8 mouse cellular contexts compared by ENCODE assay signal in genomic region chr6:22356086-22356507, GRCm38 (mm10). TPM values are rescaled to one million over a fixed set of nuclear protein-coding genes. Genes with fewer than 3 reads are reported as not detected.
DNase-seq lines count a peak whose midpoint lies in the region; ATAC-seq and TF ChIP-seq lines count a peak whose summit lies in the region.

Gene Fam3c (minus strand): TSS chr6:22356243.

- H3K4me2 ChIP-seq in lung, embryonic 16.5 days (ENCODE audit: low read depth, low read length) = peak within 1 kb of the TSS; percentile 73

- under 1% methylated on average over 37 of the region's 38 CpGs for WGBS in cerebellum, adult 2 months
- under 1% methylated on average over 37 of the region's 38 CpGs for whole genome bisulfite sequencing in lung, embryonic 16.5 days

- H3K36me3 ChIP-seq in G1E (replicated peaks) = peaks cover 2% of the 10 kb centered on the region
- H3K36me3 ChIP-seq in lung, embryonic 16.5 days (ENCODE audit: control insufficient read depth, insufficient read depth, low read length) = no peaks in the 10 kb centered on the region

- peaks cover 15% of the 10 kb centered on the region for H3K4me1 ChIP-seq in G1E (ENCODE audit: insufficient read depth, low read depth, low read length)
- no peaks in the 10 kb centered on the region; the same call in 1 of the 2 replicates for H3K4me1 ChIP-seq in cerebellum, adult 2 months (ENCODE audit: control insufficient read depth, insufficient read depth, low read length)
- peaks cover 13% of the 10 kb centered on the region; the same call in 1 of the 2 replicates for H3K4me1 ChIP-seq in lung, embryonic 16.5 days (replicated peaks; ENCODE audit: control insufficient read depth, insufficient read depth, low read length)

- peaks cover 2% of the 10 kb centered on the region for H3K27me3 ChIP-seq in G1E (ENCODE audit: insufficient read depth, low read length)
- no peaks in the 10 kb centered on the region for H3K27me3 ChIP-seq in cerebellum, adult 2 months (ENCODE audit: control insufficient read depth, insufficient read depth, low read length)
- no peaks in the 10 kb centered on the region for H3K27me3 ChIP-seq in lung, embryonic 16.5 days (ENCODE audit: control insufficient read depth, insufficient read depth, low read depth, low read length)

- H3K27ac ChIP-seq in cerebellum, adult 2 months (ENCODE audit: insufficient read depth, low read length) = peak within 1 kb of the TSS; percentile 42; the same call in 1 of the 2 replicates
- H3K27ac ChIP-seq in lung, embryonic 16.5 days (ENCODE audit: low read length) = peak within 1 kb of the TSS; percentile 65

- no peak for TF ChIP-seq POLR2A in cerebellum, adult 2 months (IDR thresholded peaks at IDR 0.05; ENCODE audit: borderline replicate concordance, insufficient read depth, low read length)

- H3K4me3 ChIP-seq in G1E (ENCODE audit: low read depth, low read length) = peak within 1 kb of the TSS; percentile 80
- peak within 1 kb of the TSS; percentile 84 for H3K4me3 ChIP-seq in cerebellum, adult 2 months (replicated peaks; ENCODE audit: insufficient read depth, low read depth, low read length)
- peak within 1 kb of the TSS; percentile 86 for H3K4me3 ChIP-seq in lung, embryonic 16.5 days (ENCODE audit: low read length)

- TF ChIP-seq CTCF in G1E (IDR thresholded peaks at IDR 0.05; ENCODE audit: low read depth, low read length) = peak; percentile 55
- peak; percentile 73 for TF ChIP-seq CTCF in cerebellum, adult 2 months (IDR thresholded peaks at IDR 0.05; ENCODE audit: borderline replicate concordance, insufficient read depth, low read depth, low read length)

- H3K9ac ChIP-seq in lung, embryonic 16.5 days (ENCODE audit: low read length) = peak within 1 kb of the TSS; percentile 79

- peak; percentile 79 for DNase-seq in G1E (ENCODE audit: low spot score)
- peak; percentile 92 to 95 for DNase-seq in cerebellum, adult 2 months
- peak; percentile 94 for DNase-seq in forelimb bud, embryonic 11.5 days (ENCODE audit: low read depth, low spot score)
- peak; percentile 78 for DNase-seq in layer of hippocampus, adult 9-10 months (ENCODE audit: low spot score)
- DNase-seq in ovary, postnatal 10 days (ENCODE audit: low spot score) = peak; percentile 96
- DNase-seq in thymus, postnatal 10 days (ENCODE audit: low spot score in 2 of 2) = peak; percentile 92 to 98

- ATAC-seq in G1E (ENCODE audit: extremely low read depth, insufficient number of reproducible peaks, low FRiP score, poor library complexity, severe bottlenecking) = peak; percentile 78
- ATAC-seq in hematopoietic stem cell, adult 5-6 weeks (replicated peaks in 1 of 2; ENCODE audit: insufficient read depth in 1 of 2, low FRiP score in 2 of 2, low TSS enrichment in 1 of 2, low read depth in 1 of 2, poor library complexity in 2 of 2, severe bottlenecking in 2 of 2) = peak; percentile 92 to 95
- ATAC-seq in lung, embryonic 16.5 days (ENCODE audit: low read depth) = peak; percentile 98

- H3K9me3 ChIP-seq in G1E (replicated peaks) = peaks cover 9% of the 10 kb centered on the region
- H3K9me3 ChIP-seq in lung, embryonic 16.5 days (ENCODE audit: control insufficient read depth, low read length) = peaks cover 3% of the 10 kb centered on the region; the same call in 1 of the 2 replicates

RNA-seq across cellular contexts. Expression of gene Fam3c, which starts in this region (rescaled TPM):
- total RNA-seq in G1E (2014; fragmentation: Nextera tagmentation) = 8.5 and 10.6 TPM in 2 replicates
- 11.3 and 20.6 TPM in 2 replicates for total RNA-seq in G1E (2017)
- polyA plus RNA-seq in G1E (2012) = 3.3 and 3.6 TPM in 2 replicates
- 19.1 and 22.9 TPM in 2 replicates for polyA plus RNA-seq in cerebellum, adult 2 months (2012; rRNA removed)
- 57.2 and 79.3 TPM in 2 replicates for total RNA-seq in hematopoietic stem cell, adult 5-6 weeks (2017)
- 63.5 and 76.4 TPM in 2 replicates for polyA plus RNA-seq in lung, embryonic 16.5 days (2015; fragmentation: Nextera tagmentation; extraction: Ambion mirVana)

Comparison
In these comparisons a context has a peak if more than half of its experiments do, and no peak if none do; other contexts are left out.
1. Peak in every context shown above with its lines: DNase-seq, ATAC-seq, H3K4me3 ChIP-seq and H3K27ac ChIP-seq.